Mouse (Mus musculus) forebrain, embryonic 15.5 days (tissue): ENCODE data around the gene Lrrc55. TPM values are rescaled to one million over a fixed set of nuclear protein-coding genes. Genes with fewer than 3 reads are reported as not detected.

Experiments
- ATAC-seq: fragments of 200-750 bp; cut with Nextera tagmentation; replicated peaks from 2 replicates; pipeline ENCODE4 v1.8.0; 2017; ENCODE audit warnings: mild to moderate bottlenecking, moderate TSS enrichment, moderate library complexity
- H3K27ac ChIP-seq: fragments of 300-500 bp; sonication (generic); replicated peaks from 2 replicates; pipeline ENCODE4 v1.5.1; 2015; ENCODE audit warnings: mild to moderate bottlenecking, inconsistent platforms
- H3K27me3 ChIP-seq: fragments of 300-500 bp; sonication (generic); 2 replicates; pipeline ENCODE4 v1.6.1; 2015; ENCODE audit warnings: inconsistent platforms
- H3K36me3 ChIP-seq: fragments of 300-500 bp; sonication (generic); 2 replicates; pipeline ENCODE4 v1.6.1; 2015; ENCODE audit warnings: mild to moderate bottlenecking, inconsistent platforms
- H3K4me1 ChIP-seq: fragments of 300-500 bp; sonication (generic); 2 replicates; pipeline ENCODE4 v1.6.1; 2015; ENCODE audit warnings: inconsistent platforms
- H3K4me2 ChIP-seq: fragments of 300-500 bp; sonication (generic); replicated peaks from 2 replicates; pipeline ENCODE4 v1.6.1; 2015; ENCODE audit warnings: mild to moderate bottlenecking, inconsistent platforms
- H3K4me3 ChIP-seq: fragments of 300-500 bp; sonication (generic); 2 replicates; pipeline ENCODE4 v1.5.1; 2015; ENCODE audit warnings: mild to moderate bottlenecking, inconsistent platforms
- H3K9ac ChIP-seq: fragments of 300-500 bp; sonication (generic); replicated peaks from 2 replicates; pipeline ENCODE4 v1.6.1; 2015; ENCODE audit warnings: mild to moderate bottlenecking, inconsistent platforms
- H3K9me3 ChIP-seq: fragments of 300-500 bp; sonication (generic); 2 replicates; pipeline ENCODE4 v1.6.1; 2016; ENCODE audit warnings: inconsistent platforms
- WGBS: fragments of 180-500 bp; shearing (Covaris S2); methylation state at CpG from one replicate; pipeline ENCODE4 v1.1.7; 2015; ENCODE audit warnings: mixed read lengths; 5-methylcytosine and 5-hydroxymethylcytosine counted together
- polyA plus RNA-seq: library from polyadenylated mRNA; unstranded; fragments of >200 nt; fragmentation: Nextera tagmentation; extraction: Ambion mirVana; gene quantifications from 2 replicates; pipeline ENCODE4 v1.2.1, GENCODE M21; 2015

The Lrrc55 gene
- polyA plus RNA-seq, 1 experiment from 2014 or later, result 10.5 TPM

GRCm38 (mm10) chr2:85139846-85140245 lies 57.2 kb downstream of the Lrrc55 start:
- no peak overlapping the region for H3K9ac ChIP-seq
- H3K4me3 ChIP-seq, result no peak overlapping the region
- no peaks in the 10 kb centered on the region for H3K4me1 ChIP-seq
- no peaks in the 10 kb centered on the region for H3K36me3 ChIP-seq
- H3K9me3 ChIP-seq, result no peaks in the 10 kb centered on the region
- H3K27ac ChIP-seq, result no peak overlapping the region
- H3K27me3 ChIP-seq, result no peaks in the 10 kb centered on the region
- 75% methylated on average over 7 of the region's 7 CpGs for WGBS
- no peak for ATAC-seq
- no peak overlapping the region for H3K4me2 ChIP-seq

- Histone ChIP-seq H3K4me2 (no peak overlapping the region), H3K27me3 (no peaks in the 10 kb centered on the region), H3K4me1 (no peaks in the 10 kb centered on the region), H3K4me3 (no peak overlapping the region), H3K27ac (no peak overlapping the region), H3K9me3 (no peaks in the 10 kb centered on the region), H3K36me3 (no peaks in the 10 kb centered on the region), H3K9ac (no peak overlapping the region)
- no peak for ATAC-seq
- 72% methylated on average over 4 of the region's 4 CpGs for WGBS
Measured at GRCm38 (mm10) chr2:85139393-85139792, 57.6 kb downstream of the Lrrc55 start.

DNA sequence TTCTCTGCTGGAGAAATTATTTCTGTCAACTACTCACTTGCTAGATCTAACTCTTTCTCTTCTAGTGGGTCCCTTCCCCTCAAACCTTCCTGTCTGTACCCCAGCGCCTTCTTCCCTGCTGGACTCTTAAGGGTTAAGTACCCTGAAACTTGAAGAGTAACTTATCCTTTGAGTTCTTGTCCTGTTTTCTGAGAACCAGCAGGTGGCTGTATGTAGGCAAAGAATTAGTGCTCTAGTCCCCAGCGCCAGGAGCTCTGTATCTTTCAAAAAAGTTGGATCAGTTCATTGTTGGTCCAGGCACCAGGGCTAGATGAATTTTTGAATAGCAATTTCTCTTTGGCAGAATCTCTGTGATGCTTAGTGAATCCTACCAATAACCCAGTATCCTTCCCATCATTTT lies 58.9 kb downstream of the Lrrc55 start:
- Histone ChIP-seq H3K27me3 (no peaks in the 10 kb centered on the region), H3K4me2 (no peak overlapping the region), H3K36me3 (no peaks in the 10 kb centered on the region), H3K4me3 (no peak overlapping the region), H3K4me1 (no peaks in the 10 kb centered on the region), H3K9ac (no peak overlapping the region), H3K9me3 (no peaks in the 10 kb centered on the region), H3K27ac (no peak overlapping the region)
- WGBS, result 31% methylated on average over 2 of the region's 2 CpGs
- no peak for ATAC-seq

DNA sequence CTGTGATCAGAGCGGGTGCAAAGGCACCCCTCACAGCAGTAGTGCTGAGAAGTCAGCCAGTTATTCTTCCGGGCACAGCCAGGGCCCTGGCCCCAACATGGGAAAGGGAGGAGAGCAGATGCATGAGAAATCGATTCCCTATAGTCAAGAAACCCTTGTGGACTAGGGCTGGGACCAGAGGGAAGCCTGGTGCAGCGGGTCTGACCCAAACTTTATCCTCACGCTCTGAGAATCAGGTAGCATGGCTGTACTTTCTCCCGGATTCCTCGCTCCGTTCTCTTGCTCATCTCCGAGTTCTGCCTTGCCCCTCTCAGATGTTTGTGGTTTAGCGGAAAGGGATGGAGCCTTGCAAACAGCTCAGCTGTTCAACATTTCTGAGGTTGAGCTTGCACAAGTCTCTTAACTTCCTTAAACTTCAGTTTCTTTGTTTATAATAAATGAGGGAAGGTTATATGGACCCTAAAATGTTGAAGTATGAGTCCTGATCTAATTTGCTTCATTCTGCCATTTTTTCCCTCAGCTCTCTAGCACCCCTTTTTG lies 59.3 kb downstream of the Lrrc55 start:
- H3K4me1 ChIP-seq, result no peaks in the 10 kb centered on the region
- no peak overlapping the region for H3K9ac ChIP-seq
- H3K27ac ChIP-seq, result no peak overlapping the region
- H3K4me2 ChIP-seq, result no peak overlapping the region
- no peaks in the 10 kb centered on the region for H3K27me3 ChIP-seq
- H3K4me3 ChIP-seq, result no peak overlapping the region
- ATAC-seq, result no peak
- H3K36me3 ChIP-seq, result no peaks in the 10 kb centered on the region
- WGBS, result 76% methylated on average over 10 of the region's 10 CpGs
- no peaks in the 10 kb centered on the region for H3K9me3 ChIP-seq

- no peak; the same call in 1 of the 2 replicates for ATAC-seq
- no peak overlapping the region for H3K4me2 ChIP-seq
- no peak overlapping the region for H3K9ac ChIP-seq
Measured at GRCm38 (mm10) chr2:85136831-85137520, 60.0 kb downstream of the Lrrc55 start.

DNA sequence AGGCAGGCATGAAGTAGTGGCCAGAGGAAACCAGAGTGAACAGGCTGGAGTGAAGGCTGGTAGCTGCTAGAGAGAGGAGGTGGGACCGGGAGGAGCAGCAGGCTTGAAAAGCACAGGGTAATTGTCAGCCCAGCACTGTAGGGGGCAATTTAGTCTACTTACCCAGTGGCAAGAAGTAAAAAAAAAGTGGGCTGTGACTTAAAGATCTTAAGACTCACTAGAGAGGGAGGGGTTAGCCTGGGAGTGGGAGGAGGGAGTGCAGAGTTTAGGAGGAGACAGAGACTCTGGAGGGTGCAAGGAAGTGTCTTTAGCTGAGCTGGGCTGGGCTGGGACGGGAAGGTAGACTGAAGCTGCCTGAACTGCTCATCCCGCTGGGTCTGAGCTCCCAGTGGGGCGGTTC lies 60.9 kb downstream of the Lrrc55 start, which contains the start of gene Aplnr:
Gene Aplnr, plus strand, starts transcription at position 137 of the 400 bp plus-strand sequence.
- no peak within 1 kb of the TSS for H3K4me2 ChIP-seq
- H3K36me3 ChIP-seq, result no peaks in the 10 kb centered on the region
- H3K27me3 ChIP-seq, result no peaks in the 10 kb centered on the region
- H3K27ac ChIP-seq, result no peak within 1 kb of the TSS
- H3K4me3 ChIP-seq, result no peak within 1 kb of the TSS
- 3% methylated on average over 4 of the region's 4 CpGs for WGBS
- no peak within 1 kb of the TSS for H3K9ac ChIP-seq
- ATAC-seq, result no peak
- H3K4me1 ChIP-seq, result no peaks in the 10 kb centered on the region
- no peaks in the 10 kb centered on the region for H3K9me3 ChIP-seq

More at GRCm38 (mm10) chr2:85136831-85137520, 60.0 kb downstream of the Lrrc55 start:
- no peak overlapping the region for H3K4me3 ChIP-seq
- H3K9me3 ChIP-seq, result no peaks in the 10 kb centered on the region
- no peak overlapping the region for H3K27ac ChIP-seq
- no peaks in the 10 kb centered on the region for H3K36me3 ChIP-seq
- H3K27me3 ChIP-seq, result no peaks in the 10 kb centered on the region
- 94% methylated on average over 21 of the region's 21 CpGs for WGBS
- no peaks in the 10 kb centered on the region for H3K4me1 ChIP-seq

DNA sequence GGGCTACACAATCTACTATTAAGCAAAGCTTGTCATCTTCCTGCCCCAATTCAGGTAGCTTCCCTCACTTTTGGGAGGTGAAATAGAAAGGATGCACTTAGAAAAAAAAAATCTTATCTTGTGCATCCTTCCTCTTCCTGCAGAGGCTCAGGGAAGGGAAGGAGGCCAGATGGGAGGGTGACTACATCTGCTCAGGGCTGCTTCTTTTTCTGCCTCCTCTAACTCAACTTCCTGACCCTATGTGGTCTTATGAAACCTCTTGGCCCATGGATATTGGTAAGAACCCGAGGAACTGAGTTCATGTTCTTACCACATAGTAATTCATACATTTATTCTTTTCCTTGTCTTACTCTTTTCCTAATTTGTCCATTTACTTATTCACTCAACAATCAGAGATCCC lies 61.9 kb downstream of the Lrrc55 start:
- ATAC-seq, result no peak
- H3K36me3 ChIP-seq, result no peaks in the 10 kb centered on the region
- WGBS, result 66% methylated on average over 1 of the region's 1 CpGs

GRCm38 (mm10) chr2:85132204-85132603 lies 64.8 kb downstream of the Lrrc55 start:
- no peak overlapping the region for H3K4me3 ChIP-seq
- whole genome bisulfite sequencing, result 63% methylated on average over 2 of the region's 2 CpGs
- no peak overlapping the region for H3K9ac ChIP-seq
- no peaks in the 10 kb centered on the region for H3K4me1 ChIP-seq
- no peaks in the 10 kb centered on the region for H3K36me3 ChIP-seq
- H3K27me3 ChIP-seq, result no peaks in the 10 kb centered on the region
- no peak for ATAC-seq
- H3K27ac ChIP-seq, result no peak overlapping the region
- H3K4me2 ChIP-seq, result no peak overlapping the region
- H3K9me3 ChIP-seq, result no peaks in the 10 kb centered on the region

More for the DNA sequence above, 61.9 kb downstream of the Lrrc55 start:
- Histone ChIP-seq H3K27ac (no peak overlapping the region), H3K4me2 (no peak overlapping the region), H3K4me3 (no peak overlapping the region), H3K9ac (no peak overlapping the region), H3K9me3 (no peaks in the 10 kb centered on the region), H3K27me3 (no peaks in the 10 kb centered on the region), H3K4me1 (no peaks in the 10 kb centered on the region)

GRCm38 (mm10) chr2:85131724-85132123 lies 65.3 kb downstream of the Lrrc55 start:
- Histone ChIP-seq H3K27me3 (no peaks in the 10 kb centered on the region), H3K27ac (no peak overlapping the region), H3K4me3 (no peak overlapping the region), H3K36me3 (no peaks in the 10 kb centered on the region), H3K4me2 (no peak overlapping the region), H3K9me3 (no peaks in the 10 kb centered on the region), H3K9ac (no peak overlapping the region), H3K4me1 (no peaks in the 10 kb centered on the region)
- 0% methylated on average over 1 of the region's 1 CpGs for WGBS
- ATAC-seq, result 0 out of 2 replicates have a peak, but pooled peaks have one; percentile 20

DNA sequence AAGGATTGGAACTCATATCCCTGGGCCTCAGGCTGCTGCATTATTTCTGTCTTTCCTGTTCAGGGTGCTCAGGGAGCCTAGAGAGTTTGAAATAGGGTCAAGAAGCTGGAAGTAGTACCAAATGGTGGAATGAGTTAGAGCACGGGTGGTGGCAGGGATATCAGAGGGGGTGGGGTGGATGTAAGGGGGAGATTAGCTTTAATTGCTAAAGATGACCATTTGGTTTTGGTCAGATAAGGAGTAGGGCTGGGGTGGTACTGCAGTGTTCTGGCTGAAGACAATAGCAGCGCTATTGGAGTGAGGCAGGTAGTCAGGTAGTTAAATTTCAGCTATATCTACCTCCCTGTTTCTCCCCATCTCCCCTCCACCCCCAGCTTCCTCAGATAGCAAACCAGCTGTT lies 65.8 kb downstream of the Lrrc55 start:
- no peaks in the 10 kb centered on the region for H3K9me3 ChIP-seq
- H3K4me3 ChIP-seq, result no peak overlapping the region
- H3K36me3 ChIP-seq, result no peaks in the 10 kb centered on the region
- no peak overlapping the region for H3K27ac ChIP-seq
- H3K9ac ChIP-seq, result no peak overlapping the region
- no peaks in the 10 kb centered on the region for H3K4me1 ChIP-seq
- WGBS, result 25% methylated on average over 2 of the region's 2 CpGs
- no peak overlapping the region for H3K4me2 ChIP-seq
- no peak for ATAC-seq
- H3K27me3 ChIP-seq, result no peaks in the 10 kb centered on the region

GRCm38 (mm10) chr2:85129496-85129971 lies 67.5 kb downstream of the Lrrc55 start:
- Histone ChIP-seq H3K9ac (no peak overlapping the region), H3K4me2 (no peak overlapping the region), H3K4me1 (no peaks in the 10 kb centered on the region), H3K9me3 (no peaks in the 10 kb centered on the region), H3K27me3 (no peaks in the 10 kb centered on the region), H3K36me3 (no peaks in the 10 kb centered on the region), H3K4me3 (no peak overlapping the region), H3K27ac (no peak overlapping the region)
- WGBS, result 42% methylated on average over 6 of the region's 6 CpGs
- ATAC-seq, result no peak

DNA sequence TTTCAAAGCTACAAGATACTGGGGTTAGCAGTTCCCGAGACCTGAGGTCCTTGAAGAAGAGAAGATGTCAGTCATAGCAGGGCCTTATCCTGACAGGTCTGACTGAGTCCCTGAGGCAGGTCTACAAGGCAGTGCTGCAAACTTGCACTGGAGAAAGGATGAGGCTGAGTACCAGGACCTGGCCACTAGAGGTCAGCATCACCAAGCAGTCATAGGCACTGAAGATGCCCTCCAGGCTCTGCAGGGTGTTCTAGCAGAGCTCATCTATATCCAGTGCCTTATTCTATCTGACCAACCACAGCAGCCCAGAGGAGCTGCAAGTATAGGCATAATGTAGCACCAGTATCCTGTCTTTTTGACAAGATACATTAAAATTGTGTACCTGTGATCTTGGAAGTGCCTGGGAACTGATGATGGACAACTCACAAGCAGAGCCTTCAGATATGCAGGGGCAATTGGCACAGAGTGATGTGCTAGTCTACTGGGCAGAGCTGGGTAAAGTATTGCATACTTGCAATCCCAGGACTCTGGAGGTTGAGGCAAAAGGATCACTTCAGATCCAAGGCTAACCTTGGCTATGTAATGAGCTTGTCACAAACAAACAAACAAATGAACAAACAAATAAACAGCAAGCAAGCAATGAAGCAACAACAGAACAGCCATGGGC lies 73.0 kb downstream of the Lrrc55 start:
- WGBS, result 23% methylated on average over 1 of the region's 1 CpGs
- Histone ChIP-seq H3K4me1 (no peaks in the 10 kb centered on the region), H3K4me2 (no peak overlapping the region), H3K9ac (no peak overlapping the region), H3K27me3 (no peaks in the 10 kb centered on the region), H3K36me3 (no peaks in the 10 kb centered on the region), H3K4me3 (no peak overlapping the region), H3K27ac (no peak overlapping the region), H3K9me3 (no peaks in the 10 kb centered on the region)
- ATAC-seq, result peak; percentile 94
